Mouse (Mus musculus): ENCODE measurements around the gene Rhcg. TPM values are rescaled to one million over a fixed set of nuclear protein-coding genes. Genes with fewer than 3 reads are reported as not detected.

The Rhcg gene
- polyA plus RNA-seq, 1 experiment from 2014 or later: 6.2 TPM

Other genes with a start within 250 kb of the Rhcg start
- 40.5 and 52.8 TPM in 2 replicates for gene Rlbp1, start 230.6 kb downstream of the Rhcg start, polyA plus RNA-seq (2015; fragmentation: Nextera tagmentation; extraction: Ambion mirVana)
- 10.3 and 11.4 TPM in 2 replicates for gene Fanci, start 225.7 kb downstream of the Rhcg start, polyA plus RNA-seq (2015; fragmentation: Nextera tagmentation; extraction: Ambion mirVana)
- 29.7 and 30.4 TPM in 2 replicates for gene Polg, start 151.3 kb downstream of the Rhcg start, polyA plus RNA-seq (2015; fragmentation: Nextera tagmentation; extraction: Ambion mirVana)
- 7.6 and 8.1 TPM in 2 replicates for gene Ticrr, start 42.5 kb upstream of the Rhcg start, polyA plus RNA-seq (2015; fragmentation: Nextera tagmentation; extraction: Ambion mirVana)
- gene Kif7, start 98.1 kb upstream of the Rhcg start, polyA plus RNA-seq (2015; fragmentation: Nextera tagmentation; extraction: Ambion mirVana): 3.0 and 3.5 TPM in 2 replicates
- gene Plin1, start 115.2 kb upstream of the Rhcg start, polyA plus RNA-seq (2015; fragmentation: Nextera tagmentation; extraction: Ambion mirVana): 0.21 TPM in 1 of 2 replicates, not detected in the other
- 12.7 and 14.2 TPM in 2 replicates for gene Pex11a, start 125.5 kb upstream of the Rhcg start, polyA plus RNA-seq (2015; fragmentation: Nextera tagmentation; extraction: Ambion mirVana)
- gene Wdr93, start 125.5 kb upstream of the Rhcg start, polyA plus RNA-seq (2015; fragmentation: Nextera tagmentation; extraction: Ambion mirVana): 0.39 and 0.64 TPM in 2 replicates
- not detected in 2 replicates for gene Mesp1, start 176.1 kb upstream of the Rhcg start, polyA plus RNA-seq (2015; fragmentation: Nextera tagmentation; extraction: Ambion mirVana)
- 0.90 and 1.1 TPM in 2 replicates for gene Mesp2, start 193.1 kb upstream of the Rhcg start, polyA plus RNA-seq (2015; fragmentation: Nextera tagmentation; extraction: Ambion mirVana)
- 0.99 and 1.9 TPM in 2 replicates for gene Anpep, start 243.4 kb upstream of the Rhcg start, polyA plus RNA-seq (2015; fragmentation: Nextera tagmentation; extraction: Ambion mirVana)